Mouse (Mus musculus): ENCODE measurements at regions not wholly inside any gene's neighbourhood (a gene's known extent, or its start where the extent isn't known, plus 50 kb on each side); places are given as distances from the start of the nearest gene placed in this dataset.

- no peaks in the 10 kb centered on the region for H3K27me3 ChIP-seq (ENCODE audit: control insufficient read depth, insufficient read depth, low read length, poor library complexity, severe bottlenecking)
- no peaks in the 10 kb centered on the region for H3K36me3 ChIP-seq (ENCODE audit: control insufficient read depth, insufficient read depth, low read length, poor library complexity, severe bottlenecking)
- DNase-seq (ENCODE audit: low read depth, low spot score) = no peak
These were observed 58.0 kb upstream of the Golim4 start for GRCm38 (mm10) chr3:76014766-76015165.

GRCm38 (mm10) chr3:76008564-76009183 is 51.9 kb upstream of the Golim4 start:
- DNase-seq (ENCODE audit: low read depth, low spot score) = peak; percentile 60

More at GRCm38 (mm10) chr3:76008564-76009183, 51.9 kb upstream of the Golim4 start:
- Histone ChIP-seq H3K27me3 (ENCODE audit: control insufficient read depth, insufficient read depth, low read length, poor library complexity, severe bottlenecking) (no peaks in the 10 kb centered on the region), H3K36me3 (ENCODE audit: control insufficient read depth, insufficient read depth, low read length, poor library complexity, severe bottlenecking) (no peaks in the 10 kb centered on the region)
